Mouse (Mus musculus) liver, postnatal 0 days (tissue): ENCODE data around the gene Kctd21. TPM values are rescaled to one million over a fixed set of nuclear protein-coding genes. Genes with fewer than 3 reads are reported as not detected.

Source experiments
- ATAC-seq: fragments of 200-750 bp; cut with Nextera tagmentation; 2 replicates; pipeline ENCODE4 v1.8.0; 2017; ENCODE audit warnings: mild to moderate bottlenecking, moderate library complexity
- DNase-seq: peaks from one replicate; pipeline ENCODE4 v3.0.0-alpha.2; 2016
- H3K27ac ChIP-seq: fragments of 300-500 bp; sonication (generic); 2 replicates; pipeline ENCODE4 v1.5.1; 2014; ENCODE audit warnings: antibody characterized with exemption, moderate library complexity, mild to moderate bottlenecking, low read depth
- H3K27me3 ChIP-seq: fragments of 300-500 bp; sonication (generic); 2 replicates; pipeline ENCODE4 v1.6.1; 2014; ENCODE audit warnings: low read length, control low read depth, mixed read lengths; ENCODE audit not compliant: insufficient read depth
- H3K36me3 ChIP-seq: fragments of 300-500 bp; sonication (generic); replicated peaks from 2 replicates; pipeline ENCODE4 v1.6.1; 2014; ENCODE audit warnings: mild to moderate bottlenecking, control low read depth, low read length, moderate library complexity, mixed read lengths; ENCODE audit not compliant: insufficient read depth
- H3K4me1 ChIP-seq: fragments of 300-500 bp; sonication (generic); 2 replicates; pipeline ENCODE4 v1.6.1; 2014; ENCODE audit warnings: antibody characterized with exemption, mild to moderate bottlenecking, control low read depth; ENCODE audit not compliant: insufficient read depth
- H3K4me2 ChIP-seq: fragments of 300-500 bp; sonication (generic); 2 replicates; pipeline ENCODE4 v1.6.1; 2014; ENCODE audit warnings: low read depth, mild to moderate bottlenecking, low read length, moderate library complexity, mixed read lengths
- H3K4me3 ChIP-seq: fragments of 300-500 bp; sonication (generic); 2 replicates; pipeline ENCODE4 v1.5.1; 2014; ENCODE audit warnings: low read depth, low read length
- H3K9ac ChIP-seq: fragments of 300-500 bp; sonication (generic); replicated peaks from 2 replicates; pipeline ENCODE4 v1.6.1; 2014; ENCODE audit warnings: mild to moderate bottlenecking, moderate library complexity
- H3K9me3 ChIP-seq: fragments of 300-500 bp; sonication (generic); 2 replicates; pipeline ENCODE4 v1.6.1; 2016; ENCODE audit warnings: mild to moderate bottlenecking, control low read depth, low read length, mixed read lengths
- CTCF ChIP-seq: sonication (generic); IDR thresholded peaks from 2 replicates; pipeline ENCODE4 v1.5.1; 2016; ENCODE audit warnings: antibody characterized with exemption, low read depth
- EP300 ChIP-seq: IDR thresholded peaks from 2 replicates; pipeline ENCODE4 v1.6.1; 2016; ENCODE audit warnings: antibody characterized with exemption, low read depth, mild to moderate bottlenecking
- WGBS: fragments of 180-500 bp; shearing (Covaris S2); extraction: QIAGEN DNeasy Blood & Tissue Kit; methylation state at CpG from one replicate; pipeline ENCODE4 v1.1.7; 2014; ENCODE audit not compliant: insufficient replicate concordance; 5-methylcytosine and 5-hydroxymethylcytosine counted together
- polyA plus RNA-seq: library from polyadenylated mRNA; unstranded; fragments of >200 nt; fragmentation: Nextera tagmentation; extraction: Ambion mirVana; gene quantifications from 2 replicates; pipeline ENCODE4 v1.2.1, GENCODE M21; 2015

Gene Kctd21
- polyA plus RNA-seq, 1 experiment from 2014 or later = 1.1 TPM

GRCm38 (mm10) chr7:97365887-97366286, 33.8 kb downstream of the Kctd21 start:
- 63% methylated on average over 1 of the region's 1 CpGs for WGBS
- peaks cover 2% of the 10 kb centered on the region; the same call in 1 of the 2 replicates for H3K4me1 ChIP-seq

GRCm38 (mm10) chr7:97375101-97375500, 43.0 kb downstream of the Kctd21 start:
- Histone ChIP-seq H3K36me3 (peaks cover 38% of the 10 kb centered on the region), H3K27me3 (no peaks in the 10 kb centered on the region), H3K4me1 (peaks cover 12% of the 10 kb centered on the region), H3K9ac (no peak overlapping the region), H3K4me2 (no peak overlapping the region), H3K9me3 (no peaks in the 10 kb centered on the region), H3K27ac (no peak overlapping the region), H3K4me3 (no peak overlapping the region)
- no peak for ATAC-seq
- TF ChIP-seq EP300 = no peak
- no peak for TF ChIP-seq CTCF
- WGBS = 93% methylated on average over 9 of the region's 9 CpGs
- DNase-seq = no peak

More at GRCm38 (mm10) chr7:97365887-97366286, 33.8 kb downstream of the Kctd21 start:
- H3K4me2 ChIP-seq = no peak overlapping the region
- no peaks in the 10 kb centered on the region for H3K9me3 ChIP-seq
- H3K9ac ChIP-seq = no peak overlapping the region
- no peak for DNase-seq
- TF ChIP-seq CTCF = no peak
- TF ChIP-seq EP300 = no peak
- no peak for ATAC-seq
- H3K36me3 ChIP-seq = no peaks in the 10 kb centered on the region
- no peak overlapping the region for H3K4me3 ChIP-seq
- H3K27me3 ChIP-seq = no peaks in the 10 kb centered on the region
- no peak overlapping the region for H3K27ac ChIP-seq

GRCm38 (mm10) chr7:97375906-97376305, 43.8 kb downstream of the Kctd21 start:
- Histone ChIP-seq H3K4me2 (no peak overlapping the region), H3K27me3 (no peaks in the 10 kb centered on the region), H3K27ac (no peak overlapping the region), H3K36me3 (peaks cover 44% of the 10 kb centered on the region), H3K4me3 (no peak overlapping the region), H3K9me3 (no peaks in the 10 kb centered on the region), H3K4me1 (peaks cover 10% of the 10 kb centered on the region), H3K9ac (0 out of 2 replicates have a peak overlapping the region, but pooled peaks have one; percentile 7)
- no peak for ATAC-seq
- DNase-seq = no peak
- WGBS = 52% methylated on average over 2 of the region's 2 CpGs
- TF ChIP-seq CTCF (no peak), EP300 (no peak)

GRCm38 (mm10) chr7:97379304-97379703, 47.2 kb downstream of the Kctd21 start:
- Histone ChIP-seq H3K27ac (no peak overlapping the region), H3K4me2 (no peak overlapping the region), H3K4me1 (no peaks in the 10 kb centered on the region), H3K27me3 (no peaks in the 10 kb centered on the region), H3K4me3 (no peak overlapping the region), H3K9ac (no peak overlapping the region), H3K9me3 (no peaks in the 10 kb centered on the region), H3K36me3 (peaks cover 71% of the 10 kb centered on the region)
- 86% methylated on average over 5 of the region's 5 CpGs for WGBS
- ATAC-seq (no peak), DNase-seq (no peak)
- no peak for TF ChIP-seq EP300
- TF ChIP-seq CTCF = no peak

- no peak overlapping the region for H3K4me2 ChIP-seq
- no peaks in the 10 kb centered on the region for H3K27me3 ChIP-seq
- H3K9ac ChIP-seq = no peak overlapping the region
- DNase-seq (no peak), ATAC-seq (no peak)
- TF ChIP-seq CTCF = no peak
- no peak for TF ChIP-seq EP300
- no peaks in the 10 kb centered on the region for H3K9me3 ChIP-seq
- 84% methylated on average over 5 of the region's 5 CpGs for WGBS
- no peak overlapping the region for H3K27ac ChIP-seq
- H3K4me1 ChIP-seq = no peaks in the 10 kb centered on the region
- H3K4me3 ChIP-seq = no peak overlapping the region
- H3K36me3 ChIP-seq = peaks cover 68% of the 10 kb centered on the region
These were observed 48.5 kb downstream of the Kctd21 start for GRCm38 (mm10) chr7:97380500-97381123.

GRCm38 (mm10) chr7:97382661-97383060, 50.5 kb downstream of the Kctd21 start:
- Histone ChIP-seq H3K27ac (no peak overlapping the region), H3K4me1 (no peaks in the 10 kb centered on the region), H3K4me3 (no peak overlapping the region), H3K9me3 (no peaks in the 10 kb centered on the region), H3K9ac (no peak overlapping the region), H3K36me3 (peaks cover 72% of the 10 kb centered on the region), H3K27me3 (no peaks in the 10 kb centered on the region), H3K4me2 (no peak overlapping the region)
- DNase-seq (no peak), ATAC-seq (no peak)
- 84% methylated on average over 8 of the region's 8 CpGs for WGBS
- no peak for TF ChIP-seq CTCF
- no peak for TF ChIP-seq EP300
